Mouse (Mus musculus) ES-CJ7 (cell line): ENCODE data around the gene Crisp2.

Source experiments
- DNase-seq: peaks from one replicate; pipeline ENCODE4 v3.0.0; 2011; ENCODE audit warnings: low read depth, low spot score

Crisp2 gene

GRCm38 (mm10) chr17:40716273-40716672 lies 90.5 kb downstream of the Crisp2 start:
- no peak for DNase-seq
